Mouse (Mus musculus): ENCODE results near the gene Atp6v1e2. TPM values are rescaled to one million over a fixed set of nuclear protein-coding genes. Genes with fewer than 3 reads are reported as not detected.

Atp6v1e2 gene
- polyA plus RNA-seq, 1 experiment from 2014 or later = not detected

- no peak within 1 kb of the TSS for H3K27ac ChIP-seq (ENCODE audit: low read depth)
- ATAC-seq (replicated peaks; ENCODE audit: low FRiP score, low TSS enrichment, low read depth) (no peak), DNase-seq (ENCODE audit: low spot score) (no peak)
- no peak within 1 kb of the TSS for H3K9ac ChIP-seq (ENCODE audit: low read length)
- H3K4me2 ChIP-seq (ENCODE audit: low read length) = no peak within 1 kb of the TSS
- H3K9me3 ChIP-seq (ENCODE audit: control insufficient read depth, low read length) = no peaks in the 10 kb centered on the region
- 90% methylated on average over 10 of the region's 10 CpGs for WGBS
- H3K4me1 ChIP-seq (replicated peaks; ENCODE audit: control insufficient read depth, insufficient read depth, low read length) = no peaks in the 10 kb centered on the region
- no peaks in the 10 kb centered on the region for H3K36me3 ChIP-seq (ENCODE audit: control insufficient read depth, insufficient read depth, low read length)
- no peak within 1 kb of the TSS for H3K4me3 ChIP-seq (ENCODE audit: low read depth, low read length)
- no peaks in the 10 kb centered on the region for H3K27me3 ChIP-seq (replicated peaks; ENCODE audit: control insufficient read depth, insufficient read depth, low read length)
Measured at GRCm38 (mm10) chr17:86917048-86917447, 30.6 kb downstream of the Atp6v1e2 start, which contains the start of gene Tmem247. TSS of gene Tmem247 (plus strand) at chr17:86917348.

GRCm38 (mm10) chr17:86915540-86915939 is 32.2 kb downstream of the Atp6v1e2 start:
- no peak overlapping the region for H3K4me3 ChIP-seq (ENCODE audit: low read depth, low read length)
- no peak overlapping the region for H3K4me2 ChIP-seq (ENCODE audit: low read length)
- no peak overlapping the region for H3K27ac ChIP-seq (ENCODE audit: low read depth)
- no peak for ATAC-seq (replicated peaks; ENCODE audit: low FRiP score, low TSS enrichment, low read depth)
- WGBS = 81% methylated on average over 4 of the region's 4 CpGs
- no peak overlapping the region for H3K9ac ChIP-seq (ENCODE audit: low read length)
- H3K36me3 ChIP-seq (ENCODE audit: control insufficient read depth, insufficient read depth, low read length) = no peaks in the 10 kb centered on the region
- H3K4me1 ChIP-seq (replicated peaks; ENCODE audit: control insufficient read depth, insufficient read depth, low read length) = no peaks in the 10 kb centered on the region
- DNase-seq (ENCODE audit: low spot score) = no peak
- no peaks in the 10 kb centered on the region for H3K9me3 ChIP-seq (ENCODE audit: control insufficient read depth, low read length)
- no peaks in the 10 kb centered on the region for H3K27me3 ChIP-seq (replicated peaks; ENCODE audit: control insufficient read depth, insufficient read depth, low read length)

GRCm38 (mm10) chr17:86913003-86913607 is 34.6 kb downstream of the Atp6v1e2 start:
- no peak overlapping the region for H3K4me2 ChIP-seq (ENCODE audit: low read length)
- DNase-seq (ENCODE audit: low spot score) = peak; percentile 4
- H3K4me1 ChIP-seq (replicated peaks; ENCODE audit: control insufficient read depth, insufficient read depth, low read length) = no peaks in the 10 kb centered on the region
- no peaks in the 10 kb centered on the region for H3K36me3 ChIP-seq (ENCODE audit: control insufficient read depth, insufficient read depth, low read length)
- no peak overlapping the region for H3K27ac ChIP-seq (ENCODE audit: low read depth)
- no peak overlapping the region for H3K4me3 ChIP-seq (ENCODE audit: low read depth, low read length)
- H3K27me3 ChIP-seq (replicated peaks; ENCODE audit: control insufficient read depth, insufficient read depth, low read length) = no peaks in the 10 kb centered on the region
- no peak overlapping the region for H3K9ac ChIP-seq (ENCODE audit: low read length)
- no peaks in the 10 kb centered on the region for H3K9me3 ChIP-seq (ENCODE audit: control insufficient read depth, low read length)
- WGBS = 79% methylated on average over 7 of the region's 7 CpGs
- no peak for ATAC-seq (replicated peaks; ENCODE audit: low FRiP score, low TSS enrichment, low read depth)

- Histone ChIP-seq H3K4me1 (replicated peaks; ENCODE audit: control insufficient read depth, insufficient read depth, low read length) (no peaks in the 10 kb centered on the region), H3K9me3 (ENCODE audit: control insufficient read depth, low read length) (no peaks in the 10 kb centered on the region), H3K4me2 (ENCODE audit: low read length) (no peak overlapping the region), H3K27me3 (replicated peaks; ENCODE audit: control insufficient read depth, insufficient read depth, low read length) (no peaks in the 10 kb centered on the region; the same call in 1 of the 2 replicates), H3K36me3 (ENCODE audit: control insufficient read depth, insufficient read depth, low read length) (no peaks in the 10 kb centered on the region), H3K27ac (ENCODE audit: low read depth) (no peak overlapping the region), H3K9ac (ENCODE audit: low read length) (no peak overlapping the region), H3K4me3 (ENCODE audit: low read depth, low read length) (no peak overlapping the region)
- ATAC-seq (replicated peaks; ENCODE audit: low FRiP score, low TSS enrichment, low read depth) = no peak
- 66% methylated on average over 5 of the region's 5 CpGs for WGBS
- peak; percentile 46 for DNase-seq (ENCODE audit: low spot score)
Measured at GRCm38 (mm10) chr17:86911261-86911660, 36.4 kb downstream of the Atp6v1e2 start.

- no peak overlapping the region for H3K4me2 ChIP-seq (ENCODE audit: low read length)
- H3K4me3 ChIP-seq (ENCODE audit: low read depth, low read length) = no peak overlapping the region
- H3K27me3 ChIP-seq (replicated peaks; ENCODE audit: control insufficient read depth, insufficient read depth, low read length) = no peaks in the 10 kb centered on the region; the same call in 1 of the 2 replicates
- no peaks in the 10 kb centered on the region for H3K36me3 ChIP-seq (ENCODE audit: control insufficient read depth, insufficient read depth, low read length)
- WGBS = 76% methylated on average over 14 of the region's 14 CpGs
- no peak overlapping the region for H3K27ac ChIP-seq (ENCODE audit: low read depth)
- peak; percentile 53 for DNase-seq (ENCODE audit: low spot score)
- H3K9me3 ChIP-seq (ENCODE audit: control insufficient read depth, low read length) = no peaks in the 10 kb centered on the region
- H3K4me1 ChIP-seq (replicated peaks; ENCODE audit: control insufficient read depth, insufficient read depth, low read length) = peaks cover 12% of the 10 kb centered on the region
- H3K9ac ChIP-seq (ENCODE audit: low read length) = no peak overlapping the region
- no peak for ATAC-seq (replicated peaks; ENCODE audit: low FRiP score, low TSS enrichment, low read depth)
Measured at GRCm38 (mm10) chr17:86909733-86910495, 37.8 kb downstream of the Atp6v1e2 start.

GRCm38 (mm10) chr17:86908316-86908715 is 39.4 kb downstream of the Atp6v1e2 start:
- no peaks in the 10 kb centered on the region for H3K9me3 ChIP-seq (ENCODE audit: control insufficient read depth, low read length)
- DNase-seq (ENCODE audit: low spot score) (peak; percentile 42), ATAC-seq (replicated peaks; ENCODE audit: low FRiP score, low TSS enrichment, low read depth) (no peak)
- H3K4me2 ChIP-seq (ENCODE audit: low read length) = no peak overlapping the region
- WGBS = 56% methylated on average over 8 of the region's 8 CpGs
- H3K4me1 ChIP-seq (replicated peaks; ENCODE audit: control insufficient read depth, insufficient read depth, low read length) = peaks cover 13% of the 10 kb centered on the region
- H3K27me3 ChIP-seq (replicated peaks; ENCODE audit: control insufficient read depth, insufficient read depth, low read length) = no peaks in the 10 kb centered on the region; the same call in 1 of the 2 replicates
- H3K36me3 ChIP-seq (ENCODE audit: control insufficient read depth, insufficient read depth, low read length) = no peaks in the 10 kb centered on the region
- H3K9ac ChIP-seq (ENCODE audit: low read length) = no peak overlapping the region
- no peak overlapping the region for H3K27ac ChIP-seq (ENCODE audit: low read depth)
- no peak overlapping the region for H3K4me3 ChIP-seq (ENCODE audit: low read depth, low read length)

- no peak for ATAC-seq (replicated peaks; ENCODE audit: low FRiP score, low TSS enrichment, low read depth)
- Histone ChIP-seq H3K4me1 (replicated peaks; ENCODE audit: control insufficient read depth, insufficient read depth, low read length) (peaks cover 13% of the 10 kb centered on the region), H3K4me3 (ENCODE audit: low read depth, low read length) (no peak overlapping the region), H3K9me3 (ENCODE audit: control insufficient read depth, low read length) (no peaks in the 10 kb centered on the region), H3K4me2 (ENCODE audit: low read length) (no peak overlapping the region), H3K27me3 (replicated peaks; ENCODE audit: control insufficient read depth, insufficient read depth, low read length) (no peaks in the 10 kb centered on the region; the same call in 1 of the 2 replicates), H3K27ac (ENCODE audit: low read depth) (no peak overlapping the region), H3K36me3 (ENCODE audit: control insufficient read depth, insufficient read depth, low read length) (no peaks in the 10 kb centered on the region), H3K9ac (ENCODE audit: low read length) (no peak overlapping the region)
- DNase-seq (ENCODE audit: low spot score) = no peak
- 88% methylated on average over 3 of the region's 3 CpGs for WGBS
Measured at GRCm38 (mm10) chr17:86907092-86907491, 40.6 kb downstream of the Atp6v1e2 start.

- ATAC-seq (replicated peaks; ENCODE audit: low FRiP score, low TSS enrichment, low read depth) (no peak), DNase-seq (ENCODE audit: low spot score) (peak; percentile 54)
- no peaks in the 10 kb centered on the region for H3K9me3 ChIP-seq (ENCODE audit: control insufficient read depth, low read length)
- no peak overlapping the region for H3K27ac ChIP-seq (ENCODE audit: low read depth)
- no peak overlapping the region for H3K4me3 ChIP-seq (ENCODE audit: low read depth, low read length)
- WGBS = 32% methylated on average over 6 of the region's 6 CpGs
- H3K27me3 ChIP-seq (replicated peaks; ENCODE audit: control insufficient read depth, insufficient read depth, low read length) = no peaks in the 10 kb centered on the region; the same call in 1 of the 2 replicates
- no peak overlapping the region for H3K9ac ChIP-seq (ENCODE audit: low read length)
- H3K36me3 ChIP-seq (ENCODE audit: control insufficient read depth, insufficient read depth, low read length) = no peaks in the 10 kb centered on the region
- H3K4me2 ChIP-seq (ENCODE audit: low read length) = no peak overlapping the region
- H3K4me1 ChIP-seq (replicated peaks; ENCODE audit: control insufficient read depth, insufficient read depth, low read length) = peaks cover 13% of the 10 kb centered on the region
Measured at GRCm38 (mm10) chr17:86906601-86907000, 41.1 kb downstream of the Atp6v1e2 start.

All from intestine, embryonic 14.5 days (tissue).